Mouse (Mus musculus) ES-Bruce4 (cell line): ENCODE results near the gene Fam172a. TPM values are rescaled to one million over a fixed set of nuclear protein-coding genes. Genes with fewer than 3 reads are reported as not detected.

Experiments
- H3K27ac ChIP-seq: 2 replicates; pipeline ENCODE4 v1.5.1; 2012; ENCODE audit warnings: low read length, inconsistent platforms; ENCODE audit not compliant: insufficient read depth
- H3K27me3 ChIP-seq: 2 replicates; pipeline ENCODE4 v1.6.1; 2012; ENCODE audit warnings: mild to moderate bottlenecking, low read length, inconsistent platforms; ENCODE audit not compliant: control insufficient read depth, poor library complexity, insufficient read depth, severe bottlenecking
- H3K36me3 ChIP-seq: 2 replicates; pipeline ENCODE4 v1.6.1; 2012; ENCODE audit warnings: inconsistent platforms, mild to moderate bottlenecking, low read length, moderate library complexity; ENCODE audit not compliant: control insufficient read depth, poor library complexity, insufficient read depth, severe bottlenecking
- H3K4me1 ChIP-seq: one replicate; pipeline ENCODE4 v1.8.1; 2011; ENCODE audit warnings: low read length; ENCODE audit not compliant: control insufficient read depth, insufficient read depth
- H3K4me3 ChIP-seq: 2 replicates; pipeline ENCODE4 v1.5.1; 2011; ENCODE audit warnings: low read depth, mild to moderate bottlenecking, low read length
- H3K9ac ChIP-seq: 2 replicates; pipeline ENCODE4 v1.6.1; 2012; ENCODE audit warnings: low read depth, mild to moderate bottlenecking, inconsistent platforms; ENCODE audit not compliant: poor library complexity, severe bottlenecking
- H3K9me3 ChIP-seq: replicated peaks from 2 replicates; pipeline ENCODE4 v1.6.1; 2012; ENCODE audit warnings: mild to moderate bottlenecking, low read length, inconsistent platforms; ENCODE audit not compliant: control insufficient read depth, poor library complexity, insufficient read depth, severe bottlenecking
- CTCF ChIP-seq: IDR thresholded peaks from one replicate; pipeline ENCODE4 v1.8.1; 2011; ENCODE audit warnings: low read depth, low read length
- EP300 ChIP-seq: IDR thresholded peaks from 2 replicates; pipeline ENCODE4 v1.6.1; 2011; ENCODE audit warnings: low read depth, low read length; ENCODE audit not compliant: insufficient read depth
- POLR2A ChIP-seq: IDR thresholded peaks from one replicate; pipeline ENCODE4 v1.8.1; 2011; ENCODE audit warnings: low read length; ENCODE audit not compliant: insufficient read depth
- polyA plus RNA-seq: library from polyadenylated mRNA; stranded (reverse); fragments of >200 nt; gene quantifications from 2 replicates; pipeline ENCODE4 v1.2.4, GENCODE M21; 2011; ENCODE audit warnings: low read depth; ENCODE audit not compliant: missing spikeins, insufficient read depth, insufficient read length

Gene Fam172a
- polyA plus RNA-seq, 1 experiment = 16.7 TPM

DNA sequence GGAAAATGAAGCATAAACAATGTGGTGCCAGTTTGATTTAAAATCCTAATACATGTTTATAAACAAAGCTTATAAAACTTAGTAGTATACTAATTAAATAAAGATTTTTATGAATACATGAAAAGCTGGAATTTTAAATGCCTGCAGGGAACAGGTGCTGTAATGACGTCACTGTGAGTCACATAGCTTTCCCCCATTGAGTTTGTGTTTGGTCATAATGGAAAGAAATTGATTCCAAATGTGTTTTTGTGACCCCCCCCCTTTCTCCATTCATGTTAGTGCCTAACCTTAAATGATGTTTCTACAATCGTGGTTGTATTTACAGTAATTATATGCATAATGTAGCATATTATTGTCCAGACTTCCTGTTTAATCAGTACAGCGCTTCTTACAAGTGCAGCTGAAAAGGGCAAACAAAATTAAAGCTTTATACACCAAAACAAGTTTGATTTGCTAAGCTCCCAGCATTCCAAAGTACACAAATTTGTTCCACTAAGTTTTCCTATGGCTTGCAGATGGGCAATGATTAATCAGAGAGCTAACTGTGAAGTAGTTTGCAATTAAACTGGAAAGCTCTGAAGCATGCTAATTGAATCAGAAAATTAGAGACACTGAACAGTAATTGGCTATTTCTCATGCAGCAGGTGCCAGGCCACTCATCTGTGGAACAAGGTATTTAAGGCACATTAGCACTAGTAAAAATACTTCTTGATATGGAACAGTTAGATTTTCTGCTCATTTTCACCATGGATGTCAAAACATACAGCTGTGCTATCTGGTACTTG is 398.1 kb downstream of the Fam172a start:
- no peaks in the 10 kb centered on the region for H3K36me3 ChIP-seq
- no peaks in the 10 kb centered on the region for H3K27me3 ChIP-seq
- no peak for TF ChIP-seq POLR2A
- no peak for TF ChIP-seq EP300
- no peak for TF ChIP-seq CTCF
- no peak overlapping the region for H3K4me3 ChIP-seq
- no peak overlapping the region for H3K9ac ChIP-seq
- no peaks in the 10 kb centered on the region for H3K9me3 ChIP-seq
- H3K27ac ChIP-seq = no peak overlapping the region
- no peaks in the 10 kb centered on the region for H3K4me1 ChIP-seq

DNA sequence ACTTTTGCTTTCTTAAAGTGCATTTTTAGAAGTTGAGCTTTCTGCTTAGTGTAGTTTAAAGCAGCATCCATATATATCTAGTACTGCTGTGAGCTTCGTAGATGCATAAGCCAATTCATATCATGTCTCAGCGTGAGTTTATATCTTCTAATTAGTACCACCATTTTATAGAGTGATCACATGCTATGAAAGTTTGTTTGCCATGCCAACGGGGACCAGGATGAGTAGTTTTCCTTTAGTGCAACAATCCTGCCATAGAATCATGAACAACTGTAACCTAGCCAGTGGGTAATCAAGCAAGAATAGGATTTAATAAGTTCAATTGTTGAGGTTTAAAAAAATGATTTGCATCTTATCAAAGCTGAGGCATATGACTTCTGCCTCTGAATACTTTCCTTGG is 398.8 kb downstream of the Fam172a start:
- Histone ChIP-seq H3K4me1 (no peaks in the 10 kb centered on the region), H3K27me3 (no peaks in the 10 kb centered on the region), H3K27ac (no peak overlapping the region), H3K4me3 (no peak overlapping the region), H3K36me3 (no peaks in the 10 kb centered on the region), H3K9me3 (no peaks in the 10 kb centered on the region), H3K9ac (no peak overlapping the region)
- TF ChIP-seq POLR2A (no peak), CTCF (no peak), EP300 (no peak)

DNA sequence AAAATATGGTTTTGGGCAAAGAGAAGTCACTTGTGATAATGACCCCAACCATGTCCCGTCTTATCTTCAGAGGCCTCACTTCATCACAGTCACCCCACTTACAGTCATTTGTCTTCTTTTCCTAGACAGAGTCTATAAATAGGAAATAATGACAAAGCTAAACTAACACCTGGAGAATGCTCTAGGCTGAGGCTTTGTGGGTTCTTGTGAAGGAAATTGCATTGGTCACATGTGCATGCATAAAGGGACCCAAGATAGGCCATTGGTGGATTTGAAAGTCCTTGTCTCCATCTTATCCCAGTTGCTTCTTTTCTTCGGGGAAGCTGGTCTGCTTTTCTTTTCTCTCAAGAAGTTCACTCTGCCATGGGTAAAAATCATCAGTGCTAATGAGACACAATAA is 400.5 kb downstream of the Fam172a start:
- no peak overlapping the region for H3K9ac ChIP-seq
- H3K9me3 ChIP-seq = no peaks in the 10 kb centered on the region
- no peak overlapping the region for H3K4me3 ChIP-seq
- no peaks in the 10 kb centered on the region for H3K36me3 ChIP-seq
- no peak overlapping the region for H3K27ac ChIP-seq
- TF ChIP-seq POLR2A (no peak), CTCF (no peak), EP300 (no peak)
- H3K27me3 ChIP-seq = no peaks in the 10 kb centered on the region
- no peaks in the 10 kb centered on the region for H3K4me1 ChIP-seq

DNA sequence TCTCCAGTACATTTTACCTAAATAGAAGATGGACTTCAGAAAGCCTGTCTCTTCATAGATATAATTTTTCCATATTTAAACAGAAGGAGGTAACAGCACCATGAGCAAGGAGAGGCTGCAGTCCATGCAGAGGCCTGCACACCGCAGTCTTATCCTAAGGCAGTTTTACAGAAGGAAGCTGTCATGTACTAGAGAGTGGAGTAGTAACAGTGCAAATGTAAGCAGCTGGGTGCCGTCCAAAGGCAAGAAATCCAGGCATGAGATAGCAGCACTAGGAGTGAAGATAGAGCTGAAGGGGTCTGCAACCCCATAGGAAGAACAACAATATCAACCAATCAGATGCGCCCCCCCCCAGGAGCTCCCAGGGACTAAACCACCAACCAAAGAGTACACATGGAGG is 403.0 kb downstream of the Fam172a start:
- TF ChIP-seq POLR2A = no peak
- TF ChIP-seq EP300 = no peak
- TF ChIP-seq CTCF = no peak
- no peak overlapping the region for H3K27ac ChIP-seq
- no peaks in the 10 kb centered on the region for H3K36me3 ChIP-seq
- H3K4me3 ChIP-seq = no peak overlapping the region
- no peaks in the 10 kb centered on the region for H3K9me3 ChIP-seq
- H3K27me3 ChIP-seq = no peaks in the 10 kb centered on the region
- H3K9ac ChIP-seq = no peak overlapping the region
- no peaks in the 10 kb centered on the region for H3K4me1 ChIP-seq

DNA sequence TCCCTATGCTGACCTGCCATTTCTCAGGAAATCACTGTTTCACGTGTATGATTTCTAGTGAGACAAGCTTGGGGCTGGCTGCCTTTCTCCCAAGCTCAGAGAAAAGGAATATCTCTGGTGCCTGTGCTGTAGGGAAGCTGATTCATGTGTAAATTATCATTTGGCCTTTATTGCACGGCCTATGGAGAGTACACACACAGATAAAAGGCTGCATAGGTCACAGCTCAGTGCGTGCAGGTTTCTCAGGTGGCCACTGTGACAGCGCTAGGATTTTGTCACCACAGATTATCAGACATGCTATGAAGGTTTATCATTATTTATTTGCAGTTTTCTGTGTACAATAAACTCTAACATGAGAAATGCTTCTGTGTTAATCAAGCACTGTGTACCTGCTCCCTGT is 408.8 kb downstream of the Fam172a start:
- H3K36me3 ChIP-seq = no peaks in the 10 kb centered on the region
- H3K27me3 ChIP-seq = no peaks in the 10 kb centered on the region
- no peak for TF ChIP-seq EP300
- TF ChIP-seq CTCF = no peak
- no peak for TF ChIP-seq POLR2A
- no peak overlapping the region for H3K27ac ChIP-seq
- H3K4me1 ChIP-seq = no peaks in the 10 kb centered on the region
- no peak overlapping the region for H3K4me3 ChIP-seq
- no peaks in the 10 kb centered on the region for H3K9me3 ChIP-seq
- H3K9ac ChIP-seq = no peak overlapping the region

DNA sequence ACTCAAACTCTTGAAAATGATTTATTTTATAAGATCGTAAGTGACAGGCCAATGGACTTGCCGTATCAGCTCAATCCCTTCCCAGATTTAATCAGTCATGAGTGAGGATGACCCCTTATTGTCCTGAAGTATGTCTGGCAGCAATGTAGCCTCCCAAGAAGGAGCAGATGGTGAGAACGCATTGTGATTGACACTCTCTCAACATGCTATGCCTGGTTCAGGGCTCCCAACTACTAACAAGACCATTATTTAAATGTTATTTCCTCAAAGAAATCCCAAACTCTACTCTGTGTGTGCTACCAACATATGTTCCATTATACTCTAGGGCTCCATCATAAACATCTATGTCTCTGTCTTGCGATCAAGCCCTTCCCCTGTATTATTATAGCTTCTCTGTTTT is 412.1 kb downstream of the Fam172a start:
- TF ChIP-seq CTCF = no peak
- TF ChIP-seq EP300 = no peak
- TF ChIP-seq POLR2A = no peak
- Histone ChIP-seq H3K27me3 (no peaks in the 10 kb centered on the region), H3K4me1 (no peaks in the 10 kb centered on the region), H3K27ac (no peak overlapping the region), H3K4me3 (no peak overlapping the region), H3K36me3 (no peaks in the 10 kb centered on the region), H3K9ac (no peak overlapping the region), H3K9me3 (no peaks in the 10 kb centered on the region)
